Mouse (Mus musculus) frontal cortex, postnatal 10 days (tissue): ENCODE measurements around the gene Gm10320.

Source experiments
- DNase-seq, 2 experiments: peaks; one replicate each; pipeline ENCODE4 v3.0.0; 2022; ENCODE audit warnings: low spot score in 2 of 2, mixed read lengths in 1 of 2

Gm10320 gene

DNA sequence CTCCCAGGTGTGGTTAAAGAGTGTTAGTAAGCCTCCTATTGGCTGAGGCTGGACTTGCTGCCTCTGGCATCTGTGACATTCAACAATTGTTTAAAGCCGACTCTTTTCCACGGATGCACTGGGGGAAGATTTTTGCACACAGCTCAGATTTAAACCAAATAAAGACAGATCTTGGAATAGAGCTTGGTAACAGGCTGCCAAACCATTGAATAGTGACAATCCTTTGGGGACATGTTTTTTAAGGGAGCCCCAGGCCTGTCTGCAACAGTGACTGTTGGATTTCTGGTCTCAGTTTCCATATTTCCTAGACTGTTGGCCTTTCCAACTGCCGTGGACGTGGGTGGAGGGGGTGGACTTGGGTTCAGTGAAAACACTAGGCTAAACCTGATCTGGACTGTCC lies 21.9 kb downstream of the Gm10320 start:
- no peak for DNase-seq

DNA sequence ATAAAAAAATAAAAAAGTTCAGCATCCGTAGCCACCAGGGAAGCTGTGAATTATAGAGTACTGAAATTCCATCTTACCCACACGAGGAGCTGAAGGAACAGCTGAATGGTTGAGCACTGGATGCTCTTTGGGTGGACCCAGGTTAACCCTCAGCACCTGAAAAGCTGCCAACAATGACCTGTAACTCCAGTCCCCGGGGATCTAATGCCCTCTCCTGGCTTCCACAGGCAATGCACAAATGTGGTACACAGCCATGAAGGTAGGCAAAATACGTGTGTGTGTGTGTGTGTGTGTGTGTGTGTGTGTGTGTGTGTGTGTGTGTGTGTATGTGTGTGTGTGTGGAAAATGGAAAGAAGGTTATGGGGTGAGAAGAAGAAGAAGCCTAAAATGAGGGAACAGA lies 30.3 kb downstream of the Gm10320 start:
- no peak for DNase-seq

DNA sequence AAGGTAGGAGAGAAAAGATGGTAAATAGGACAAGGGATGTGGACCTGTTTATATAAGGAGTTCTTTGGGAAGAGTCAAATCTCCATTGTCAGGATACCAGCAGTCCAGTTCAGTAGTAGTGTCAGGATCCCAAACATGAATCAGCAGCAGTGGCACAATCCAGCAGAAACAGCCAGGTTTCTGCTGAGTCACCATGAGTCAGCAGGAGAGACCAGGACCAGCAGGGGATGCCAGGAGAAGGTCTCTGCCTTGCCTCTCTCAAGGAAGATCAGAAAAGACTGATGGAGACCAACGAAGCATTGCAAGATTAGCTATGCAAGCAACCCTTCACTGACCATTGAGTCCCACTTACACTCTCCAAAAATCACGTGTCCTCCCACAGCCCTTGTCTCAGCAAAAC lies 35.4 kb downstream of the Gm10320 start:
- no peak for DNase-seq

- DNase-seq, result no peak
These were observed 36.2 kb downstream of the Gm10320 start for GRCm38 (mm10) chr13:98455646-98456045.

DNA sequence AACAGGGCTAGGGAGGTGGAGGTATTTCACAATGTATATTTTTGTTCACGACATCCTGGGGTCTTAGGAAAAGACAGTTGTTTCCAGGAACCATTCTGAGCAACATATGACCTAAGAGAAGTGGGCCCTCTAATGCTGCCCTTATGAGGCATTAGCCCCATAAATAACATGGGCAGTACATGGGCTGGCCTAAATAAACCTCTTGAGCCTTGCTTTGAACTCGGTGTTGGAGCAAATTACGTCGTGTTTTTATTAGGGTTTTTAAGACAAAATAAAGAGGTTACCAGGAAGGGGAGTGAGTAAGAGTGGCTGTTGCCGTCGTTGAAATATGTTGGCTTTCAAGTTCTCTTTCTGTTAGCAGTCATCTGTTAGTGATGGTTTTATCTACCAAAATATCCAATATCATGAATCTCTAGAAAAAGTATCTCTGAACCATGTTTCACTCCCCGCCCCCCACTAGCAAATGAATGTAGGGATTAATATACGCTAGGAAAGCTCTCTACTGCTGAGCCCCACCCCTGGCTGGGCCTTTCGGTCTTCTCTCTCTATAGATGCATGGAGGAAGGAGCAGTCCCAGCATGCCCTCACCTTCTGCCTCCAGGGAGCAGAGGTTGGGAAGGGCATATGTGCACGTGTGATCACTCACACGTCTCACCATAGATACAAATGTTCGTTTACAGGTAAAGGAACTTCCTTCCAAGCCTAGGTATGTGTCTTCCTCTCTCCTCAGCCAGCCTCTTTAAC lies 37.4 kb downstream of the Gm10320 start:
- DNase-seq, result no peak

- no peak for DNase-seq
These were observed 38.7 kb downstream of the Gm10320 start for GRCm38 (mm10) chr13:98453146-98453545.

GRCm38 (mm10) chr13:98448696-98449095 lies 43.1 kb downstream of the Gm10320 start:
- DNase-seq, result no peak

DNA sequence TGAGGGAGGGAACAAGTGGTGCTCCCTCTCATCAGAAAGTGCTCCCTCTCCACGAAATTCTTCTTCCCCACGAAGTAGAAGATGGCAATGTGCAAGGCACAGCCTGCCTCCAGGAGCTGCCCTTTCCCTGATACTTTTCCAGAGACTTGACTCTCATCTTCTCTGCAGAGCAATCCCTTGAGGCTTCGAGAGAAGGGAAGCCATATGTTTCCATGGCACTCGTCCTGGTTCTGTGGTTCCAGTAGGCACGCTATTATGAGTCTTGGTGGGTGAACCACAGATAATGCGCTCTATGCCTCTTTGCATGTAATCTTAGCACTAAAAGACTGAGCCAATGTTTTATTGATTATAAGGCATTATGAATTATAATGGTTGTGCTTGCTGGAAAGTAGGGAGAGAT lies 44.1 kb downstream of the Gm10320 start:
- no peak for DNase-seq

DNA sequence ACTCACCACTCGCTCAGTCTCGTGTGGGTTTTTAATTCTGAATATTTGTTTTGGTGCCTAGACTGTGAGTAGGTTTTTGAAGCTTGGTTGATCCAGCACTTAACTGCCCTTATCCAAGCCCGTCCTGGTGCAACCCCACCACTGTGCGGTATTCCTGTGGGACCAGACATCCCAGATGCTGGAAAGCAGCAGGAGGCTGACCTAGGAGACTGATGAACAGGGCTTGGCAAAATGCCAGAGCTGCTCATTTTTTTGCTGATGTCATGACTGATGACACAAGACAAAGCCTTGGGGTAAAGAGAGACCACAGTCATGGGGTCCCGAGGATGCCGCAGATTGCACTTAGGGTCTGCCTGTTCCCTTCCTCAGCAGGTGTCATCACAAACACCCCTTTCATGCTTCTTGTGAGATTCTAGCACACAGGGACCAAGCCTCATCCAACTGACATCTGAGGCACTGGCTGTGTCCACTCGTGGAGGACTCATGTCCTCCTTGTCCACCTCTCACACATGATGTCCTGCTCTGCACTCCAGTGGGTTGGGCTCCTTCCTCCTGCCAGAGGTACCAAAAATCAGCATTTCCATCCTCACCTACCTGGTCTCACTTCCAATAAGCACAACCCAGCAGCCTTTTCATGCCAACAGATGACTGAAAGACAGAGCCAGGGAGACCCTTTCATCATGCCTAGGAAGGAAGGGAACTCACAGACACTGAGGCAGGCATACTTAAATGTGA lies 46.2 kb downstream of the Gm10320 start:
- DNase-seq, result no peak

DNA sequence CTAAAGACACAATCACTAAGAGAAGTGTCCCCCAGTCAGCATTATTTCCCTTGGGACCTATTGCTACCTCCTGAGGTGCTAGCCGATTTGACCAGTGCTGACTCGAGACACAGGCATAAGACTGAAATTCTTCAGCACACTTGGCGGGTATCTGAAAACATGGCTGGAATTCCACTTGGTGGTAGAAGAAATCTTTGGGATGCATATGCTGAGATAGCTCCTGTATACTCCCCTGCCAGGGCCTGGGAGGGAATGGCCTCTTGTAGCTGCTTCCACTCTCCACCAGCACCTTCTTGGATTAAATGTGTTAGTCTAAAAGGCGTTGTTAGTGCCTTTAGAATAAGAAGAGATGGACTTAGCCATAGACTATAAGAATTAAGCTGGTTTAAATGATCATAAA lies 50.8 kb downstream of the Gm10320 start:
- no peak for DNase-seq

GRCm38 (mm10) chr13:98440293-98440952 lies 51.4 kb downstream of the Gm10320 start:
- no peak for DNase-seq
